Mouse (Mus musculus): ENCODE data around the gene Rundc1. TPM values are rescaled to one million over a fixed set of nuclear protein-coding genes. Genes with fewer than 3 reads are reported as not detected.
A peak's percentile ranks its signal among the peaks of the same experiment; 100 is the strongest.

Rundc1 gene
- total and polyA plus RNA-seq, 3 experiments, result 6.8 to 13.5 (median 10.7) TPM

DNA sequence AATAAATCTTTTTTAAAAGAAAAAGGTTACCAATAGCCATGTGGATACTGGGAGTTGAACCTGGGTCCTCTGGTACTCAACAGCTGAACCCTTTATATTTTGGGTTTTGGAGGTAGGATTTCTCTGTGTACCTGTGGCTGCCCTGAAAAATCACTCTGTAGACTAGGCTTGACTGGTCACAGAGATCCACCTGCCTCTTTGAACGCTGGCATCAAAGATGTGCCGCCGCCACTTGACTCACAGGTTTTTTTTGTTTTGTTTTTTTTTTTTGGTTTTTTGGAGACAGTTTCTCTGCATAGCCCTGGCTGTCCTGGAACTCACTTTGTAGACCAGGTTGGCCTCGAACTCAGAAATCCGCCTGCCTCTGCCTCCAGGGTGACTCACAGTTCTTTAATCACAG is 22.9 kb downstream of the Rundc1 start:
- Histone ChIP-seq H3K36me3 (replicated peaks in 1 of 2; ENCODE audit: control insufficient read depth in 1 of 2, insufficient read depth in 1 of 2, low read length in 1 of 2) (peaks cover 29 to 49% of the 10 kb centered on the region in 2 experiments), H3K79me2 (replicated peaks; ENCODE audit: control insufficient read depth, extremely low read depth, insufficient read depth, poor library complexity, severe bottlenecking) (peaks cover 32% of the 10 kb centered on the region), H3K4me2 (ENCODE audit: insufficient read depth, low read depth, poor library complexity, severe bottlenecking) (peak overlapping the region; percentile 13), H3K4me1 (ENCODE audit: control insufficient read depth in 1 of 2, insufficient read depth in 2 of 2) (peaks cover 12 to 62% of the 10 kb centered on the region in 2 experiments), H3K9ac (ENCODE audit: insufficient read depth, low read depth) (no peak overlapping the region), H3K27me3 (replicated peaks) (no peaks in the 10 kb centered on the region), H3K27ac (ENCODE audit: insufficient read depth, low read depth) (0 out of 2 replicates have a peak overlapping the region, but pooled peaks have one; percentile 9), H3K4me3 (replicated peaks in 1 of 3; ENCODE audit: low read depth in 2 of 3, low read length in 2 of 3, poor library complexity in 1 of 3) (peak overlapping the region in 1 of 3 experiments; percentile 68), H3K9me3 (replicated peaks; ENCODE audit: low read length) (no peaks in the 10 kb centered on the region)
- DNase-seq (ENCODE audit: extremely low read depth), result no peak
- dilution Hi-C loops (cut with MboI; ENCODE audit: extremely low pct_ligation_motif_present, extremely low pct_unique_long_range_greater_than_20kb, low sequenced_read_pairs), result no loop called here
- TF ChIP-seq ZNF384 (IDR thresholded peaks at IDR 0.05; ENCODE audit: low read depth, low read length) (no peak; the same call in 1 of the 2 replicates), ZKSCAN1 (IDR thresholded peaks at IDR 0.05; ENCODE audit: borderline replicate concordance, low read depth, low read length) (no peak), NRF1 (IDR thresholded peaks at IDR 0.05; ENCODE audit: low read depth, low read length) (no peak), RAD21 (IDR thresholded peaks at IDR 0.05; ENCODE audit: low read depth, low read length) (no peak), GABPA (IDR thresholded peaks at IDR 0.05; ENCODE audit: insufficient replicate concordance, low read depth, low read length) (no peak), IRF4 (IDR thresholded peaks at IDR 0.05; ENCODE audit: low read depth, low read length) (no peak)
- in situ Hi-C loops (cut with MboI; ENCODE audit: low pct_ligation_motif_present, low pct_unique_long_range_greater_than_20kb, low sequenced_read_pairs), result no loop called here

DNA sequence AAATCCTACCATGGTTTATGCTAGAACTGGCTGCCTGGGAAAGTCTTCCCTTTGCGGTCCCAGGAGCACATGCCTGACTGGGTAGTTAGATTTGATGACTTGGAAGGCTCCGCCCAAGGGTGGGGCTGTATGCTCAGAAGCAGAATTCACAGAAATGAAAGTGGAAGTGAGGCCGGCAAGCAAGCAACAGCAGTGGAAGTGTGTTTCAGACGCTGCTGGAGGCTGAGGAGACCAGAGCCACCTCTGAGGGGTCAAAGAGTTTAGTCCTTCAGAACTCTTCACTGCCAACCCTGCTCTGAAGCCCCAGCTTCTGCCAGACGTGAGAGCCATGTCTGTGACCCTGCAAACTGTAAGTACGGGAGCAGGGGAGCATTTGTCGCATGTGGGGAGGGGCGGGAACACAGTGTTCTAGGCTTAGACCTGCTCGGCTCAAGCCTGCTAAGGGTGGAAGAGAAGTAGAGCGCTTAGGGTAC is 23.4 kb downstream of the Rundc1 start, which contains the start of gene Ifi35:
Gene Ifi35, plus strand, starts transcription at position 134 of the 473 bp plus-strand sequence.
- DNase-seq (ENCODE audit: extremely low read depth), result peak; percentile 97
- H3K9ac ChIP-seq (ENCODE audit: insufficient read depth, low read depth), result peak within 1 kb of the TSS; percentile 71
- H3K9me3 ChIP-seq (replicated peaks; ENCODE audit: low read length), result no peaks in the 10 kb centered on the region
- H3K4me1 ChIP-seq (ENCODE audit: control insufficient read depth in 1 of 2, insufficient read depth in 2 of 2), result peaks cover 12 to 62% of the 10 kb centered on the region in 2 experiments
- no peaks in the 10 kb centered on the region for H3K27me3 ChIP-seq (replicated peaks)
- H3K79me2 ChIP-seq (replicated peaks; ENCODE audit: control insufficient read depth, extremely low read depth, insufficient read depth, poor library complexity, severe bottlenecking), result peaks cover 30% of the 10 kb centered on the region
- H3K36me3 ChIP-seq (replicated peaks in 1 of 2; ENCODE audit: control insufficient read depth in 1 of 2, insufficient read depth in 1 of 2, low read length in 1 of 2), result peaks cover 24 to 48% of the 10 kb centered on the region in 2 experiments
- dilution Hi-C loops (cut with MboI; ENCODE audit: extremely low pct_ligation_motif_present, extremely low pct_unique_long_range_greater_than_20kb, low sequenced_read_pairs), result no loop called here
- TF ChIP-seq ZMIZ1 (IDR thresholded peaks at IDR 0.05; ENCODE audit: low read depth, low read length), result peak; percentile 84
- peak; percentile 95 for TF ChIP-seq NELFE (IDR thresholded peaks at IDR 0.05; ENCODE audit: low read depth, low read length)
- no peak for TF ChIP-seq EP300 (IDR thresholded peaks at IDR 0.05; ENCODE audit: low read length)
- TF ChIP-seq ETS1 (conservative IDR thresholded peaks at IDR 0.05; ENCODE audit: low read depth, low read length), result peak; percentile 80
- TF ChIP-seq ELF1 (IDR thresholded peaks at IDR 0.05; ENCODE audit: low read depth, low read length), result peak; percentile 23; the same call in 1 of the 2 replicates
- no peak; the same call in 1 of the 2 replicates for TF ChIP-seq NRF1 (IDR thresholded peaks at IDR 0.05; ENCODE audit: low read depth, low read length)
- peak; percentile 86 for TF ChIP-seq MAZ (IDR thresholded peaks at IDR 0.05; ENCODE audit: low read depth, low read length)
- peak; percentile 73; the same call in 1 of the 2 replicates for TF ChIP-seq MAX (IDR thresholded peaks at IDR 0.05; ENCODE audit: low read length)
- TF ChIP-seq USF1 (IDR thresholded peaks at IDR 0.05; ENCODE audit: low read depth, low read length), result no peak
- TF ChIP-seq POLR2AphosphoS2 (IDR thresholded peaks at IDR 0.05; ENCODE audit: low read depth, low read length), result peak; percentile 63; the same call in 1 of the 2 replicates
- TF ChIP-seq TBP (conservative IDR thresholded peaks at IDR 0.05; ENCODE audit: low read depth, low read length), result peak; percentile 92
- TF ChIP-seq PAX5 (IDR thresholded peaks at IDR 0.05; ENCODE audit: low read length), result no peak
- peak; percentile 95 for TF ChIP-seq MXI1 (IDR thresholded peaks at IDR 0.05; ENCODE audit: low read depth, low read length)
- no peak for TF ChIP-seq ZNF384 (IDR thresholded peaks at IDR 0.05; ENCODE audit: low read depth, low read length)
- TF ChIP-seq RCOR1 (conservative IDR thresholded peaks at IDR 0.05; ENCODE audit: low read depth, low read length), result no peak
- TF ChIP-seq HCFC1 (IDR thresholded peaks at IDR 0.05; ENCODE audit: low read depth, low read length), result peak; percentile 41; the same call in 1 of the 2 replicates
- TF ChIP-seq E2F4 (IDR thresholded peaks at IDR 0.05; ENCODE audit: insufficient replicate concordance, low read depth, low read length), result 0 out of 2 replicates have a peak, but pooled peaks have one; percentile 18
- peak; percentile 98 for TF ChIP-seq POLR2A (IDR thresholded peaks at IDR 0.05; ENCODE audit: low read depth, low read length)
- TF ChIP-seq MAFK (IDR thresholded peaks at IDR 0.05; ENCODE audit: insufficient replicate concordance, low read length), result 0 out of 2 replicates have a peak, but pooled peaks have one; percentile 1
- 0 out of 2 replicates have a peak, but pooled peaks have one; percentile 14 for TF ChIP-seq KAT2A (IDR thresholded peaks at IDR 0.05; ENCODE audit: insufficient replicate concordance, low read length)
- peak; percentile 89 for TF ChIP-seq TCF12 (IDR thresholded peaks at IDR 0.05; ENCODE audit: low read depth, low read length)
- 0 out of 2 replicates have a peak, but pooled peaks have one; percentile 13 for TF ChIP-seq UBTF (IDR thresholded peaks at IDR 0.05; ENCODE audit: low read depth, low read length)
- TF ChIP-seq SIN3A (IDR thresholded peaks at IDR 0.05; ENCODE audit: low read length), result peak; percentile 86
- TF ChIP-seq JUND (conservative IDR thresholded peaks at IDR 0.05; ENCODE audit: low read depth, low read length), result no peak
- TF ChIP-seq MYC (IDR thresholded peaks at IDR 0.05; ENCODE audit: low read depth, low read length), result peak; percentile 90
- peak; percentile 80 for TF ChIP-seq IRF4 (IDR thresholded peaks at IDR 0.05; ENCODE audit: low read depth, low read length)
- TF ChIP-seq BHLHE40 (IDR thresholded peaks at IDR 0.05; ENCODE audit: low read depth, low read length), result peak; percentile 70
- peak within 1 kb of the TSS; percentile 66 to 71 (median 68) for H3K4me3 ChIP-seq (replicated peaks in 1 of 3; ENCODE audit: low read depth in 2 of 3, low read length in 2 of 3, poor library complexity in 1 of 3)
- H3K4me2 ChIP-seq (ENCODE audit: insufficient read depth, low read depth, poor library complexity, severe bottlenecking), result peak within 1 kb of the TSS; percentile 69
- in situ Hi-C loops (cut with MboI; ENCODE audit: low pct_ligation_motif_present, low pct_unique_long_range_greater_than_20kb, low sequenced_read_pairs), result no loop called here
- H3K27ac ChIP-seq (ENCODE audit: insufficient read depth, low read depth), result peak within 1 kb of the TSS; percentile 88

Measured in CH12.LX (cell line).